In the genomic region with DNA sequence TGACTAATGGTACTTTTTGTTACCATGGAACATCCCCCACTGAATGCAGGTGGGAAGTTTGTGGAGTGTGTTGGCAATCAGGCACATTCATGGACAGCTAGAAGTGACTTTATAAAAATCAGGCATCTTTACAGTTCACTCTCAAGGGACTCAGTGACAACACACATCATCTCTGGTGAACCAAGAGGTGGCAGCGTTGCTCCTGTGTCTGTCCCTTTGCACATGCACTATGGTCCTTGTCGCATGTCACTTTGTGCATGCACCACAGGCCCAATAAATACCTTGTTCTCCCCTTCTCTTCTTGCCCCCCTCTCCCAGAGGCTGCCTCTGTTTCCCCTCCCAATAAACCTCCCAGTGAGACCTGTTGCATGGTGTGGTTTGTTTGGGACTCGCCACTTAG, we compare ENCODE assay signal across 10 mouse cellular contexts.
A peak's percentile ranks its signal among the peaks of the same experiment; 100 is the strongest.
DNase-seq lines count a peak whose midpoint lies in the region; ATAC-seq and TF ChIP-seq lines count a peak whose summit lies in the region.
"Had no signal": no experiment of that assay in that cellular context is flagged by ENCODE, and none has a peak within 500 bp of the region (broad histone marks: within the 10 kb centered on the region; RNA-seq: fewer than 3 reads in every experiment).

No protein-coding gene starts in this region.

- H3K27me3 ChIP-seq in embryonic facial prominence, embryonic 11.5 days (ENCODE audit: control insufficient read depth, insufficient read depth, low read length), result no peaks in the 10 kb centered on the region
- H3K27me3 ChIP-seq in embryonic facial prominence, embryonic 10.5 days (replicated peaks; ENCODE audit: low read depth, poor library complexity, severe bottlenecking), result no peaks in the 10 kb centered on the region
- no peaks in the 10 kb centered on the region for H3K27me3 ChIP-seq in kidney, embryonic 16.5 days (ENCODE audit: insufficient read depth, low read length)
- H3K27me3 ChIP-seq in small intestine, adult 2 months (ENCODE audit: control insufficient read depth, insufficient read depth, low read length), result no peaks in the 10 kb centered on the region
- H3K27me3 ChIP-seq: midbrain, embryonic 15.5 days had no signal

- H3K4me3 ChIP-seq in embryonic facial prominence, embryonic 11.5 days (ENCODE audit: low read depth, low read length), result no peak overlapping the region
- H3K4me3 ChIP-seq in embryonic facial prominence, embryonic 10.5 days, result no peak overlapping the region
- no peak overlapping the region for H3K4me3 ChIP-seq in kidney, embryonic 16.5 days (ENCODE audit: low read length)
- H3K4me3 ChIP-seq in small intestine, adult 2 months (ENCODE audit: low read depth, low read length), result no peak overlapping the region
- H3K4me3 ChIP-seq: midbrain, embryonic 15.5 days had no signal

- H3K9me3 ChIP-seq in embryonic facial prominence, embryonic 11.5 days (replicated peaks; ENCODE audit: control insufficient read depth, low read length), result no peaks in the 10 kb centered on the region
- H3K9me3 ChIP-seq in embryonic facial prominence, embryonic 10.5 days, result no peaks in the 10 kb centered on the region
- no peaks in the 10 kb centered on the region for H3K9me3 ChIP-seq in kidney, embryonic 16.5 days (ENCODE audit: low read length)
- H3K9me3 ChIP-seq: midbrain, embryonic 15.5 days had no signal

- H3K27ac ChIP-seq in embryonic facial prominence, embryonic 11.5 days (replicated peaks; ENCODE audit: low read depth, low read length), result no peak overlapping the region
- no peak overlapping the region for H3K27ac ChIP-seq in embryonic facial prominence, embryonic 10.5 days (replicated peaks)
- H3K27ac ChIP-seq in kidney, embryonic 16.5 days (ENCODE audit: low read length), result no peak overlapping the region
- H3K27ac ChIP-seq in small intestine, adult 2 months (ENCODE audit: insufficient read depth, low read depth, low read length), result no peak overlapping the region
- H3K27ac ChIP-seq: midbrain, embryonic 15.5 days had no signal

- H3K4me2 ChIP-seq in embryonic facial prominence, embryonic 11.5 days (ENCODE audit: low read depth, low read length), result no peak overlapping the region
- H3K4me2 ChIP-seq in kidney, embryonic 16.5 days (replicated peaks; ENCODE audit: low read depth, low read length), result no peak overlapping the region
- H3K4me2 ChIP-seq: midbrain, embryonic 15.5 days had no signal

- no peak for ATAC-seq in embryonic facial prominence, embryonic 11.5 days (replicated peaks; ENCODE audit: insufficient number of reproducible peaks, low FRiP score, low TSS enrichment, low read depth)
- no peak for ATAC-seq in kidney, embryonic 16.5 days (ENCODE audit: low FRiP score, low TSS enrichment)
- ATAC-seq: midbrain, embryonic 15.5 days had no signal

- no peak overlapping the region for H3K9ac ChIP-seq in embryonic facial prominence, embryonic 11.5 days (replicated peaks; ENCODE audit: low read length)
- no peak overlapping the region for H3K9ac ChIP-seq in kidney, embryonic 16.5 days (replicated peaks; ENCODE audit: low read length)
- H3K9ac ChIP-seq: midbrain, embryonic 15.5 days had no signal

- 63% methylated on average over 3 of the region's 3 CpGs for WGBS in embryonic facial prominence, embryonic 11.5 days
- WGBS in embryonic facial prominence, embryonic 10.5 days, result 65% methylated on average over 3 of the region's 3 CpGs
- 56% methylated on average over 3 of the region's 3 CpGs for WGBS in kidney, embryonic 16.5 days
- WGBS in small intestine, adult 2 months, result 65% methylated on average over 3 of the region's 3 CpGs

- H3K4me1 ChIP-seq in embryonic facial prominence, embryonic 11.5 days (ENCODE audit: control insufficient read depth, insufficient read depth, low read length), result no peaks in the 10 kb centered on the region
- H3K4me1 ChIP-seq in embryonic facial prominence, embryonic 10.5 days, result no peaks in the 10 kb centered on the region
- H3K4me1 ChIP-seq in kidney, embryonic 16.5 days (ENCODE audit: insufficient read depth, low read length), result no peaks in the 10 kb centered on the region
- no peaks in the 10 kb centered on the region for H3K4me1 ChIP-seq in small intestine, adult 2 months (ENCODE audit: control insufficient read depth, insufficient read depth, insufficient read length, low read length)
- H3K4me1 ChIP-seq: midbrain, embryonic 15.5 days had no signal

- TF ChIP-seq CTCF in small intestine, adult 2 months (IDR thresholded peaks at IDR 0.05; ENCODE audit: extremely low read depth, insufficient read length, insufficient replicate concordance, low read depth, low read length), result peak; percentile 61; the same call in 1 of the 2 replicates

- H3K36me3 ChIP-seq in embryonic facial prominence, embryonic 11.5 days (replicated peaks; ENCODE audit: control insufficient read depth, insufficient read depth, low read depth, low read length), result no peaks in the 10 kb centered on the region
- no peaks in the 10 kb centered on the region for H3K36me3 ChIP-seq in embryonic facial prominence, embryonic 10.5 days (replicated peaks)
- H3K36me3 ChIP-seq in kidney, embryonic 16.5 days (ENCODE audit: insufficient read depth, low read length), result no peaks in the 10 kb centered on the region
- H3K36me3 ChIP-seq in small intestine, adult 2 months (ENCODE audit: control insufficient read depth, insufficient read depth, low read length), result no peaks in the 10 kb centered on the region
- H3K36me3 ChIP-seq: midbrain, embryonic 15.5 days had no signal

- peak; percentile 29 for DNase-seq in embryonic facial prominence, embryonic 11.5 days (ENCODE audit: low spot score)
- DNase-seq in embryonic facial prominence, embryonic 10.5 days (ENCODE audit: low spot score), result no peak
- peak; percentile 60 for DNase-seq in kidney, postnatal 10 days
- peak; percentile 48 for DNase-seq in thymus, postnatal 4 days
- DNase-seq in thymus, adult 18-20 months, result no peak
- DNase-seq in right cerebral cortex, postnatal 4 days, result no peak
- DNase-seq: cerebellum, adult 11-12 months had no signal

- no peak for TF ChIP-seq POLR2A in small intestine, adult 2 months (IDR thresholded peaks at IDR 0.05; ENCODE audit: low read depth, low read length)

Comparison
In these comparisons a context has a peak if more than half of its experiments do, and no peak if none do; other contexts are left out.
1. DNase-seq: peak in embryonic facial prominence, embryonic 11.5 days (single experiment), kidney, postnatal 10 days (single experiment) and thymus, postnatal 4 days (single experiment); none in embryonic facial prominence, embryonic 10.5 days (single experiment), thymus, adult 18-20 months (0 of 2) and right cerebral cortex, postnatal 4 days (single experiment).